Mouse (Mus musculus): ENCODE measurements at regions not wholly inside any gene's neighbourhood (a gene's known extent, or its start where the extent isn't known, plus 50 kb on each side); places are given as distances from the start of the nearest gene placed in this dataset.
"Not testable (repeated sequence)": the region's sequence is repeated elsewhere in the genome, so short reads cannot be mapped to it uniquely, and the experiment has no call there.

DNA sequence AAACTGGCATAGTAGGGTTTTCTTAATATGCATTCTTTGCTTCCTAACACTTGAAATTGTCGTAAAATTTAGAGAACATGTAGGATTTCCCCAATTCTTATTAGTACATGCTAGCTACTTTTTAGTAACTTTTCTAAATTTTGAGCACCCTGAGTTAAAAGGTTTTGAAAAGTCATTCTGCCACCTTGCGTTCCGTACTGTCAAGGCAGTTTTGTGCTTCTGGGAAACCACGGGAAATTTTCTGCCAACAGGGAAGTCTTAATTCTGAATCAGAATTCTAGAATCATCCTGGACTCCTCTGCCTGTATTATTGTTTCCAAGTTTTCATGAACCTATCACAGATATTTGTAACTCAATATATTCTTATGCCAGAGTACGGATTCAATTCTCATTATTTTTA is 472.4 kb upstream of the N6amt1 start:
- DNase-seq (ENCODE audit: extremely low spot score in 1 of 2, low spot score in 2 of 2) = no peak
- no peak; the same call in 1 of the 2 replicates for TF ChIP-seq CTCF (IDR thresholded peaks at IDR 0.05)
- Histone ChIP-seq H3K4me3 (no peak overlapping the region), H3K27ac (no peak overlapping the region)
- intact Hi-C loops (cut with DNase I) = loop anchor here (2.0 to 5.0 kb wide), 2 partner anchors 461 to 579 kb away; no protein-coding TSS in a partner anchor

DNA sequence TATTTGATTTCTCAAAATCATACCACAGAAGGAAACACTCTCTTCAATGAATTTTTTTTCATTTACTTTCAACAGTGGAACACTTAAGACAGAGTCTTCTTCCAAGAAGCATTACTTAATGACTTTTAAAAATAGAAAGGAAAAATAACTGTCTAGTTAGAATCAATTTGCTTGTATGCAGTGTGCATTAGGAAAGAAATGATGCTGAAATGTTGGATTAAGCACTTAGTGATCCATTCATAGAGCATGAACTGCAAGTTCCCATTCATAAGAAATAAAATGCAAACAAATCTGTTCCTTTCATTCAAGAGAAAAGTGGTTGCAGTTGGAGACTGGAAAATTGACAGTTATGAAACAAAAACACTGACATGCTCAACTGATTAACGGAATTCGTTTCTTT is 493.2 kb upstream of the N6amt1 start:
- no peak overlapping the region for H3K4me3 ChIP-seq
- intact Hi-C loops (cut with DNase I) = no loop called here
- TF ChIP-seq CTCF (IDR thresholded peaks at IDR 0.05) = no peak

DNA sequence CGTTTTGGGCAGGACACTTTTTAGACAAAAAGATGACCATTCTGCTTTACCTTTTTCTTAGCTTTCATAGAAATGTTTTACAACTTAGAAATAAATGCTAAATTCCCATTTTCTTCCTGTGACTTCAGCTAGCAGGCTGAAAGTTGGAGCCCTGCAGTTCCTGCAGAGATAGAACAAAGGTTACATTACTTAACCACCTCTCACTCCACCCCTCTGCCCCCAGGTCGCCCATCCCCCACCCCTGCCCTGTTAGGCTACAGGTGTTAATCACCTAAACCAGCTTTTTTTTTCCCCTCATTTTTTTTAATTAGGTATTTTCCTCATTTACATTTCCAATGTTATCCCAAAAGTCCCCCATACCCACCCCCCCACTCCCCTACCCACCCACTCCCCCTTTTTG is 498.1 kb upstream of the N6amt1 start:
- intact Hi-C loops (cut with DNase I) = no loop called here
- no peak for DNase-seq (ENCODE audit: extremely low spot score in 1 of 2, low spot score in 2 of 2)
- Histone ChIP-seq H3K4me3 (no peak overlapping the region), H3K27ac (no peak overlapping the region)
- TF ChIP-seq CTCF (IDR thresholded peaks at IDR 0.05) = no peak

More for the DNA sequence above, 493.2 kb upstream of the N6amt1 start:
- H3K27ac ChIP-seq = no peak overlapping the region
- DNase-seq (ENCODE audit: extremely low spot score in 1 of 2, low spot score in 2 of 2) = no peak

DNA sequence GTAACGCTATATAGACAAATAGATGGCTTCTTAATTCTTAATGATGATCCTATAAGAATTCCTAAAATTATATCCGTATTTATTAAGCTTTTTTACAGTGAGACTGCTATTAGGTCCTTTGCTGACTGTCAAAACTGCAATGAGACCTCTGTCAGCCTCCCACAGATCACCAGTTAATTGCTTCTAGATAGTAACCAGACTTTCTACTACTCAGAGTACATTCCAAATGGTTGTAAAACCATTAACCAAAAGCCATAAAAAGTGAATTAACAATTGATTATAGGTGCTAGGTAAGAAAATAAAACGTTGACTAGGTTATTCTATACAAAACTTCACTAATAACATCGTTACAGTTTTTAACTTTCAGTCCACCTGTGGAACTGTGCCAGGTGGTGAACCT is 498.7 kb upstream of the N6amt1 start:
- no peak for DNase-seq (ENCODE audit: extremely low spot score in 1 of 2, low spot score in 2 of 2)
- intact Hi-C loops (cut with DNase I) = no loop called here
- no peak for TF ChIP-seq CTCF (IDR thresholded peaks at IDR 0.05)
- Histone ChIP-seq H3K27ac (no peak overlapping the region), H3K4me3 (no peak overlapping the region)

DNA sequence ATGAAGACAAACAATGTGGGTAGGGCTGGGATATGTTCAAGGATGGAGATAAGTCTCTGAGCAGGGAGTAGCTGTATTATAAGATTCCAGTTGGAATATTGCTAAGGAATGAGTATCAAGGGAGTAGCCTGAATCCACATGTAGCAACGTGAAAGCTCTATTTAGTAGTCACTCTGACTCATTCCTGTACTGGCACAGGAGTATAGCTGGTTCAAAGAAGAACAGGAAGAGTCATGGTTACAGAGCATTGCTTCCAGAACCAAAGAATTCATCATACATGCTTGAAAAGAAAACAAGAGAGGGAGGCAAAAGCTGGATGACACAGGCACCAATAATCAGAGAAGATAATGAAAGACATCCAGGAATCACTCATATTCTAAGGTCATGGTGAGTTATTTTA is 500.6 kb upstream of the N6amt1 start:
- intact Hi-C loops (cut with DNase I) = no loop called here
- no peak for TF ChIP-seq CTCF (IDR thresholded peaks at IDR 0.05)
- H3K27ac ChIP-seq = no peak overlapping the region
- no peak for DNase-seq (ENCODE audit: extremely low spot score in 1 of 2, low spot score in 2 of 2)
- H3K4me3 ChIP-seq = no peak overlapping the region

DNA sequence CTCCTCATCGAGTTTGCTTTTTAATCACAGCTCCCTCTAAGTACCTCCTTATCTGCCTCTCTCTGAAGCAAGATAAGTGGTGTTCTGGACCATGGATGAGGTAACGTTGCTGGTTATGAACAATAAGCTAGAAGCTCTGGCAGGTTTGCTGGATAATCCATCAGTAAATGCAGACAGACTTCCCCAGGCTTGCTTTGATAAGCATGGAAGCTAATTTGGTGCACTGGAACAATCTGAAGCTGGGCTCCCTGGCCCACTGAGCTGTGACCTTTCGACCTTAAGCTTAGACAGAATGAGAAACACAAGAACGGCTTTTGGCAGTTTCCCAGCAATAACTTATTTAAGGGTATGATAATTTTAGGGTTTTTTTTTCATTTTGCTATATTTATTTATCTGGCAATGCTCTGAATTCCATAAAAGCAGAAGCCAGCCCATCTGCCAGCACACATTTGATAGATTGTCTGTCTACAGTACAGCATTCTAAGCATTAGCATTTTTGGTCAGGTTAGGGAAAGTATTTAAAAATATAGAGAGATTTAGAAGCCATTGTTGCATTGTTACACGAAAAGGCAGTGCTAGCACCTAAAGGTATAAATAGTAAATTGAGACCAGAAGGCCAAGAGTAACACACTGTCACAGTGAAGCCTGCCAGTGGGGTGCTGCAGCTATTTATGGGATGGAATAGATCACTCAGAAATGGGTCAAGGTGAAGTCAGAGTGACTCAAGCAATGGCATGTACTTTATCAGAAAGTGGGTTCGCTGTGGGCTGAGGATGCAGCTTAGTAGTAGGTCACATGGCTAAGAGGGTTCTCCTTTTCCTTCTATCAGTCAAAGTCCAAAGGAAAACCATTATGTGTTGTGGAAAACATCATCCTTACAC is 515.3 kb upstream of the N6amt1 start:
- no peak for DNase-seq (ENCODE audit: extremely low spot score in 1 of 2, low spot score in 2 of 2)
- H3K4me3 ChIP-seq = no peak overlapping the region
- H3K27ac ChIP-seq = no peak overlapping the region
- intact Hi-C loops (cut with DNase I) = no loop called here
- no peak for TF ChIP-seq CTCF (IDR thresholded peaks at IDR 0.05)

DNA sequence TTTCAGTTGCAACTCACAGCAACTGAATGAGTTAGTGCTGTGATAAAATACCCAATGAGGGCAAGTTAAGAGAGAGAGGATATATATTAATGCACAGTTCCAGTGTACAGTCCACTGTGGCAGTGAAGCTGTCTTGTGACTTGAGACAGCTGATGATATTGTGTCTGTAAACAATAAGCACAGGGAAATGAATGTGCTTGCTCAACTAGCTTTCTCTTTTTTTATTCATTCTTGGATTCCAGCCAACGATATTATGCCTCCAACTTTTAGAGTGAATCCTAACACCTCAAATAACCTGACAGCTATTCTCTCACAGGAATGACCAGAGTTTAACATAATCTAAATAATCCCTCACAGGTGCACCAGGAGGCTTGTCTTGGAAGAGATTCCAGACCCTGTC is 526.3 kb upstream of the N6amt1 start:
- Histone ChIP-seq H3K27ac (no peak overlapping the region), H3K4me3 (no peak overlapping the region)
- intact Hi-C loops (cut with DNase I) = no loop called here
- no peak for TF ChIP-seq CTCF (IDR thresholded peaks at IDR 0.05)
- no peak for DNase-seq (ENCODE audit: extremely low spot score in 1 of 2, low spot score in 2 of 2)

DNA sequence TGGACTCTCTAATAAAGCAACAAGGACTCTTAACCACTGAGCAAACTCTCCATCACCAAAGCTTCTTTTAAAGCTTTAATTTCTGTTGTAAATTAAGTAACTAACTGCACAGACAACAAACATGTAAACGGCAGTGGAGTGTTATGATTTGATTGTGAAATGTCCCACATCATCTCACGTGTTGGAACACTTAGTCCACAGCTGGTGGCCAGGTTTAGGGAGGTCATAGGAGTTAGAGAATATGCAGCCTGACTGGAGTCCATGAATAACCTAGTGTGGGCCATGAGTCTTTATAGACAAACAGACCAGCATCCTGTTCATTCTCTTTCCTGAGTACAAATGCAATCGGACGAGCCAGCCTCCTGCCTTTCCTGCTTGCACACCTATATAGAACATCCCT is 527.3 kb upstream of the N6amt1 start:
- Histone ChIP-seq H3K27ac (no peak overlapping the region), H3K4me3 (no peak overlapping the region)
- intact Hi-C loops (cut with DNase I) = no loop called here
- TF ChIP-seq CTCF (IDR thresholded peaks at IDR 0.05) = no peak
- no peak for DNase-seq (ENCODE audit: extremely low spot score in 1 of 2, low spot score in 2 of 2)

DNA sequence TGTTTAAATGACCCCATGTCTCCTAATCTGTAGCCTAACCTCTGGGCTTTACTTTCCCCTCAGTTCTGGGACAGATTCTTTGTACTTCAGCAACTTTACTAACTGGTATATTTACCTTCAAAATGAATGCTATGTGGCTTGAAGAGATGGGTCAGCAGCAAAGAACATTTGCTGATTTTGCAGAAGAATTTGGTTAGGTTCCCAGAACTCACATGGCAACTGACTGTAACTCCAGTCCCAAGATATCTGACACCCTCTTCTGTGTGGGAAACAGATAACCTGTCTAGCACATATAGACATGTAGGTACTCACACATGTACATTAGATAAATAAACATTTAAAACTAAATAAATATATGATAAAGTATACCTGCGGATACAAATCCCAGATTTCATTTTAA is 530.5 kb upstream of the N6amt1 start:
- H3K27ac ChIP-seq = no peak overlapping the region
- intact Hi-C loops (cut with DNase I) = no loop called here
- DNase-seq (ENCODE audit: extremely low spot score in 1 of 2, low spot score in 2 of 2) = no peak
- no peak overlapping the region for H3K4me3 ChIP-seq
- TF ChIP-seq CTCF (IDR thresholded peaks at IDR 0.05) = no peak

DNA sequence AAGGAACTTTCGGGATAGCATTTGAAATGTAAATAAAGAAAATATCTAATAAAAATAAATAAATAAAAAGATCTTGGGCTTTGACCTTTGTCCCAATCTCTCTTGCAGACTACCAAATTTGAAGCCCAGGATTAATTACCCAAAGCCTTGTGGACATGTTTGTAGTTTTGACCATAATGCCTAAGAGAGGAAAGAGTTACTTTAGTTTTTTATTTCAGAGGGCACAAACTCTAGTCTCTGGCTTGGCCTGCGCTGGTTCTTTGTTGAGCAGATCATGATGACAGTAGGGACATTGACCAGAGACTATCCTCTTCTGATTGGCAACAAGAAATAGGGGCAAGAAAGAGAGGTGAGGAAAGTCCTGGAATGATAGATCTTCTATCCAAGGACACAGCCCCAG is 532.4 kb upstream of the N6amt1 start:
- DNase-seq (ENCODE audit: extremely low spot score in 1 of 2, low spot score in 2 of 2) = no peak
- no peak for TF ChIP-seq CTCF (IDR thresholded peaks at IDR 0.05)
- H3K27ac ChIP-seq = no peak overlapping the region
- H3K4me3 ChIP-seq = no peak overlapping the region
- intact Hi-C loops (cut with DNase I) = no loop called here

DNA sequence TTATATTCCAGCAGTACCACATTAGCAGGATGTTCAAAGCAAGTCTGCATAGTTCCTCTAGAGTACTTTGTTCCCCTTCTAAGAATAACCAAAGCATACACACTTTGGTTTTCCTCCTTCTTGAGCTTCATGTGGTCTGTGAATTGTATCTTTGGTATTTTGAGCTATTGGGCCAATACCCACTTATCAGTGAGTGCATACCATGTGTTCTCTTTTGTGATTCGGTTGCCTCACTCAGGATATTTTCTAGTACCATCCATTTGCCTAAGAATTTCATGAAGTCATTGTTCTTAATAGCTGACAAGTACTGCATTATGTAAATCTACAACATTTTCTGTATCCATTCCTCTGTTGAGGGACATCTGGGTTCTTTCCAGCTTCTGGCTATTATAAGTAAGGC is 535.3 kb upstream of the N6amt1 start:
- H3K4me3 ChIP-seq; DNase-seq (ENCODE audit: extremely low spot score in 1 of 2, low spot score in 2 of 2); intact Hi-C loops (cut with DNase I); H3K27ac ChIP-seq: not testable (repeated sequence)

DNA sequence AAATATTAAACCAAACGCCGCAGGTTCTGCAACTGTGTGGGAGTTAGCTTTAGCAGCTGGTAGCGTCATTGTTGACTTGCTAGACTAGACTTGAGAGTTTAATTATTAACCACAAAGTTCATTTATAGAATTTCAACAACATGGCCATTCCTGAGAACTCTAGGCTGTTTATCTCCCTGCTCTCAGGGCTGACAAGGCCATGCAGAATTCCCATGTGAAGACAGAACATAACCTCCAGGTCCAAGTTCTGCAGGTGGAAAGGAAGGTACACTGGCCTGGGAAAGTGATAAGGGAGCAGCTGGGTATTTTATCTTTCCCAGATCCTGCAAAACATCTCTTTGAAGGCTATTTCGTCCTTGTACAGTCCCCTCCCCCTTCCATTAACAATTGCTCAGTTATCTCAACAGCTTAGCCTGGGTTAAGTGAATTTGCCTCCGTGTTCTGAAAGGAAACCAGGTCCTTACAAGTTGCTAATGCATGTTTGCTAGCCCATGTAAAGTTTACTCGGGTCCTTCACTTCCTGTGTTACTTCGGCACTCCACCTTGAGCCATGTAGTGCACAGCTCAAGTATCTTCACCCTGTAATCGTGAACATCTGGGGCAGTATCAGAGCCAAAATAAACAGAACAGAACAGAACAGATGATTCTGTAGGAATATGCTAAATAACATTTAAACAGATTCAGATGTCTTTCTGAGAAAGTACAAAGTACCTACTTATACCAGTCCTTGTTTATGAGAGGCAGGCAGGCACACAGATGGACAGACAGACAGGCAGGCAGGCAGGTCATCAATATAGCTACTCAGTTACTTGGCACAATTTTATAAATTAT is 537.0 kb upstream of the N6amt1 start:
- intact Hi-C loops (cut with DNase I) = no loop called here

More for the DNA sequence above, 537.0 kb upstream of the N6amt1 start:
- TF ChIP-seq CTCF (IDR thresholded peaks at IDR 0.05) = no peak
- Histone ChIP-seq H3K27ac (no peak overlapping the region), H3K4me3 (no peak overlapping the region)
- DNase-seq (ENCODE audit: extremely low spot score in 1 of 2, low spot score in 2 of 2) = no peak
